Mouse (Mus musculus): ENCODE data around the gene Cdc37. TPM values are rescaled to one million over a fixed set of nuclear protein-coding genes. Genes with fewer than 3 reads are reported as not detected.

Cdc37 gene
- polyA plus RNA-seq, 1 experiment from 2014 or later: 260 TPM

GRCm38 (mm10) chr9:21183905-21184413, 34.2 kb upstream of the Cdc37 start:
- no peak for ATAC-seq (ENCODE audit: low FRiP score)
- 5% methylated on average over 34 of the region's 34 CpGs for whole genome bisulfite sequencing
- Histone ChIP-seq H3K4me3 (replicated peaks) (peak overlapping the region; percentile 24), H3K4me2 (peak overlapping the region; percentile 42), H3K9me3 (no peaks in the 10 kb centered on the region), H3K9ac (0 out of 2 replicates have a peak overlapping the region, but pooled peaks have one; percentile 13), H3K27me3 (peaks cover 59% of the 10 kb centered on the region), H3K36me3 (replicated peaks) (no peaks in the 10 kb centered on the region), H3K27ac (no peak overlapping the region), H3K4me1 (peaks cover 14% of the 10 kb centered on the region)

GRCm38 (mm10) chr9:21183421-21183820, 33.6 kb upstream of the Cdc37 start:
- H3K27me3 ChIP-seq: peaks cover 59% of the 10 kb centered on the region
- H3K9ac ChIP-seq: no peak overlapping the region
- no peak overlapping the region for H3K4me2 ChIP-seq
- no peak overlapping the region for H3K4me3 ChIP-seq (replicated peaks)
- H3K36me3 ChIP-seq (replicated peaks): no peaks in the 10 kb centered on the region
- H3K27ac ChIP-seq: no peak overlapping the region
- H3K9me3 ChIP-seq: no peaks in the 10 kb centered on the region
- 86% methylated on average over 6 of the region's 6 CpGs for WGBS
- H3K4me1 ChIP-seq: peaks cover 14% of the 10 kb centered on the region
- no peak for ATAC-seq (ENCODE audit: low FRiP score)

- Histone ChIP-seq H3K4me3 (replicated peaks) (peak overlapping the region; percentile 15), H3K4me1 (peaks cover 14% of the 10 kb centered on the region), H3K36me3 (replicated peaks) (no peaks in the 10 kb centered on the region), H3K9ac (no peak overlapping the region), H3K4me2 (peak overlapping the region; percentile 40), H3K9me3 (no peaks in the 10 kb centered on the region), H3K27me3 (peaks cover 59% of the 10 kb centered on the region), H3K27ac (no peak overlapping the region)
- no peak for ATAC-seq (ENCODE audit: low FRiP score)
- WGBS: 9% methylated on average over 48 of the region's 48 CpGs
Measured at GRCm38 (mm10) chr9:21181421-21182220, 31.8 kb upstream of the Cdc37 start.

- Histone ChIP-seq H3K27ac (no peak overlapping the region), H3K4me3 (replicated peaks) (no peak overlapping the region), H3K27me3 (peaks cover 52% of the 10 kb centered on the region), H3K36me3 (replicated peaks) (no peaks in the 10 kb centered on the region), H3K4me2 (no peak overlapping the region), H3K9me3 (no peaks in the 10 kb centered on the region), H3K9ac (no peak overlapping the region), H3K4me1 (peaks cover 14% of the 10 kb centered on the region)
- 52% methylated on average over 1 of the region's 1 CpGs for WGBS
- ATAC-seq (ENCODE audit: low FRiP score): no peak
Measured at GRCm38 (mm10) chr9:21180841-21181240, 31.1 kb upstream of the Cdc37 start.

GRCm38 (mm10) chr9:21180402-21180801, 30.6 kb upstream of the Cdc37 start:
- no peak overlapping the region for H3K4me3 ChIP-seq (replicated peaks)
- no peak for ATAC-seq (ENCODE audit: low FRiP score)
- no peaks in the 10 kb centered on the region for H3K9me3 ChIP-seq
- H3K27me3 ChIP-seq: peaks cover 47% of the 10 kb centered on the region
- H3K27ac ChIP-seq: no peak overlapping the region
- H3K4me2 ChIP-seq: no peak overlapping the region
- H3K4me1 ChIP-seq: peaks cover 14% of the 10 kb centered on the region
- 71% methylated on average over 4 of the region's 4 CpGs for WGBS
- no peak overlapping the region for H3K9ac ChIP-seq
- H3K36me3 ChIP-seq (replicated peaks): no peaks in the 10 kb centered on the region

GRCm38 (mm10) chr9:21172364-21172763, 22.6 kb upstream of the Cdc37 start:
- no peak overlapping the region for H3K9ac ChIP-seq
- H3K27ac ChIP-seq: no peak overlapping the region
- H3K4me3 ChIP-seq (replicated peaks): no peak overlapping the region
- H3K4me1 ChIP-seq: peaks cover 12% of the 10 kb centered on the region
- H3K9me3 ChIP-seq: no peaks in the 10 kb centered on the region
- no peaks in the 10 kb centered on the region for H3K36me3 ChIP-seq (replicated peaks)
- no peak for ATAC-seq (ENCODE audit: low FRiP score)
- H3K27me3 ChIP-seq: peaks cover 12% of the 10 kb centered on the region
- 84% methylated on average over 6 of the region's 6 CpGs for WGBS
- H3K4me2 ChIP-seq: no peak overlapping the region

- 0 out of 2 replicates have a peak overlapping the region, but pooled peaks have one; percentile 27 for H3K4me2 ChIP-seq
- peaks cover 44% of the 10 kb centered on the region for H3K27me3 ChIP-seq
- H3K9me3 ChIP-seq: no peaks in the 10 kb centered on the region
- WGBS: 38% methylated on average over 1 of the region's 1 CpGs
- H3K4me3 ChIP-seq (replicated peaks): no peak overlapping the region
- H3K9ac ChIP-seq: no peak overlapping the region
- ATAC-seq (ENCODE audit: low FRiP score): 0 out of 2 replicates have a peak, but pooled peaks have one; percentile 3
- H3K36me3 ChIP-seq (replicated peaks): no peaks in the 10 kb centered on the region
- H3K4me1 ChIP-seq: peaks cover 33% of the 10 kb centered on the region
- H3K27ac ChIP-seq: no peak overlapping the region
Measured at GRCm38 (mm10) chr9:21169157-21169556, 19.4 kb upstream of the Cdc37 start.

GRCm38 (mm10) chr9:21168161-21169123, 18.7 kb upstream of the Cdc37 start:
- WGBS: 12% methylated on average over 30 of the region's 30 CpGs
- Histone ChIP-seq H3K4me2 (peak overlapping the region; percentile 27), H3K4me1 (peaks cover 36% of the 10 kb centered on the region), H3K36me3 (replicated peaks) (no peaks in the 10 kb centered on the region), H3K4me3 (replicated peaks) (no peak overlapping the region), H3K27me3 (peaks cover 51% of the 10 kb centered on the region), H3K27ac (peak overlapping the region; percentile 53; the same call in 1 of the 2 replicates), H3K9me3 (no peaks in the 10 kb centered on the region), H3K9ac (peak overlapping the region; percentile 12; the same call in 1 of the 2 replicates)
- ATAC-seq (ENCODE audit: low FRiP score): peak; percentile 41; the same call in 1 of the 2 replicates

GRCm38 (mm10) chr9:21167140-21168097, 17.6 kb upstream of the Cdc37 start:
- Histone ChIP-seq H3K4me3 (replicated peaks) (no peak overlapping the region), H3K4me2 (peak overlapping the region; percentile 27; the same call in 1 of the 2 replicates), H3K9me3 (no peaks in the 10 kb centered on the region), H3K4me1 (peaks cover 36% of the 10 kb centered on the region), H3K27me3 (peaks cover 61% of the 10 kb centered on the region), H3K36me3 (replicated peaks) (no peaks in the 10 kb centered on the region), H3K27ac (peak overlapping the region; percentile 53; the same call in 1 of the 2 replicates), H3K9ac (no peak overlapping the region)
- WGBS: 68% methylated on average over 10 of the region's 10 CpGs
- ATAC-seq (ENCODE audit: low FRiP score): no peak

GRCm38 (mm10) chr9:21166516-21166915, 16.7 kb upstream of the Cdc37 start:
- Histone ChIP-seq H3K4me2 (peak overlapping the region; percentile 61), H3K4me3 (replicated peaks) (peak overlapping the region; percentile 42; the same call in 1 of the 2 replicates), H3K9me3 (no peaks in the 10 kb centered on the region), H3K27ac (no peak overlapping the region), H3K4me1 (peaks cover 38% of the 10 kb centered on the region), H3K27me3 (peaks cover 70% of the 10 kb centered on the region), H3K9ac (no peak overlapping the region), H3K36me3 (replicated peaks) (no peaks in the 10 kb centered on the region)
- no peak for ATAC-seq (ENCODE audit: low FRiP score)
- WGBS: 33% methylated on average over 3 of the region's 3 CpGs

GRCm38 (mm10) chr9:21165952-21166451, 16.2 kb upstream of the Cdc37 start:
- ATAC-seq (ENCODE audit: low FRiP score): no peak
- Histone ChIP-seq H3K36me3 (replicated peaks) (no peaks in the 10 kb centered on the region), H3K4me1 (peaks cover 40% of the 10 kb centered on the region), H3K9me3 (no peaks in the 10 kb centered on the region), H3K4me2 (peak overlapping the region; percentile 61), H3K27ac (no peak overlapping the region), H3K9ac (peak overlapping the region; percentile 33; the same call in 1 of the 2 replicates), H3K27me3 (peaks cover 75% of the 10 kb centered on the region), H3K4me3 (replicated peaks) (peak overlapping the region; percentile 42)
- under 1% methylated on average over 46 of the region's 47 CpGs for WGBS

All from forebrain, embryonic 12.5 days (tissue).